Mouse (Mus musculus) cerebellum, postnatal 10 days (tissue): ENCODE data around the gene Zfp108.
A peak's percentile ranks its signal among the peaks of the same experiment; 100 is the strongest.
"Not testable (repeated sequence)": the region's sequence is repeated elsewhere in the genome, so short reads cannot be mapped to it uniquely, and the experiment has no call there.

Experiments used
- DNase-seq, 2 experiments: peaks; one replicate each; pipeline ENCODE4 v3.0.0; 2021; ENCODE audit warnings: mixed read lengths in 2 of 2

Zfp108 gene

GRCm38 (mm10) chr7:24254633-24255474 is at the start of gene Zfp108:
TSS of gene Zfp108 (plus strand) at chr7:24254794.
- DNase-seq, result peak; percentile 88 to 90

GRCm38 (mm10) chr7:24207488-24208261 is 46.9 kb upstream of the Zfp108 start:
- peak; percentile 82 to 83 for DNase-seq

GRCm38 (mm10) chr7:24208282-24208886 is 46.2 kb upstream of the Zfp108 start:
- DNase-seq, result peak in 1 of 2 experiments; percentile 16

- DNase-seq, result no peak
Observed at GRCm38 (mm10) chr7:24210296-24210695, 44.3 kb upstream of the Zfp108 start.

DNA sequence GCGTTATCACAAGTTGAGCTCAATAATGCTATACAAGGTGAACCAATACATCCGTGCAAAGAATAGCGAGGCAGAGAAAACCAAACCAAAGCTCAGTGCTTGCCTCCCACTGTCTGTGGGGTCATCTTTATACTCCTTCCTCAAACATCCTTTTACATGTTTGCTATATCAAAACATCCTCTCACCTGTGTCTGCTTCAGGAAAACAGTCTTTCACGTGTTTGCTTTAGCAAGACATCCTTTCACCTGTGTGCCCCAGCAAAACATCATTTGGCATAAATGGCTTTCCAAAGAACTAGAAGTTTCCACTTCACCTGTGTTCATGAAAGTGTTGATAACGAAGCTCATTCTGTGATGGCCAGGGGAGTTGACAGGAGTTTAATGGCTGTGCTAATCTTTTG is 43.3 kb upstream of the Zfp108 start, which contains the start of gene Zfp111:
Gene Zfp111 (minus strand): TSS at position 101 of the 400 bp plus-strand sequence.
- DNase-seq, result no peak

DNA sequence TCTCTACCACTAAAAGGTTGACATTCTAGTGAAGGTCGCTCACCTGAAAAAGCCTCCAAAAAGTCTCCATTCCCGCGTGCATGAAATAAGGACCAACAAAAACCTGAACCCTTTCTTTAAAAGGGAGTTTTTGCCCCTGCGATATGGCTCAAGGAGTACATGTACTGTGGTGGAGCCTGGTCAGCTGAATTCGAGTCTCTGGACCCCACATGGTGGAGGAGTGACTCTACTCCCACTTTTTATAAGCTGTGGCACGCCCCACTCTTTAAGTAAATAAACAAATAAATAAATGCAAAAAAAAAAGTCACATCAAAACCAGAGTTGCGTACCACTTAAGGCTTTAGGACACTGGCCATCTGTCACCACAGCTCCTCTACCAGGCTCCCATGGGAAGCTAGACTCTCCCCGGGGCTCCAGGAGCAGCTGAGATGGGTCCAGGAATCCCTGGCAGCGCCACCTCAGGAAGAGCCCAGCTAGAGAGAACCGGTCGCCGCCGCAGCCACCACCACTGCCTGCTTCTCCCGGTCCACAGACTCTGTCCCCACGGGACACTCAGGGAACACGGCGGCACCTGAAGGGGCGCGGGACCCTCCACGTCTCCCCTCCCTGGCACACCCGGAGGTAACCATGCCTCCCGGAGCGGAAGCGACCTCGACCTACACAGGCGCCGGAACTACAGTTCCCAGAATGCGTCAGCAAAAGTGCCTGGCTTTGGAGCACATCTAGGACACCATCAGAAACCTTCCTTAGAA is 17.4 kb upstream of the Zfp108 start, which contains the start of gene Zfp109:
Gene Zfp109 (minus strand): TSS at position 521 of the 752 bp plus-strand sequence.
- DNase-seq, result peak; percentile 68 to 76

DNA sequence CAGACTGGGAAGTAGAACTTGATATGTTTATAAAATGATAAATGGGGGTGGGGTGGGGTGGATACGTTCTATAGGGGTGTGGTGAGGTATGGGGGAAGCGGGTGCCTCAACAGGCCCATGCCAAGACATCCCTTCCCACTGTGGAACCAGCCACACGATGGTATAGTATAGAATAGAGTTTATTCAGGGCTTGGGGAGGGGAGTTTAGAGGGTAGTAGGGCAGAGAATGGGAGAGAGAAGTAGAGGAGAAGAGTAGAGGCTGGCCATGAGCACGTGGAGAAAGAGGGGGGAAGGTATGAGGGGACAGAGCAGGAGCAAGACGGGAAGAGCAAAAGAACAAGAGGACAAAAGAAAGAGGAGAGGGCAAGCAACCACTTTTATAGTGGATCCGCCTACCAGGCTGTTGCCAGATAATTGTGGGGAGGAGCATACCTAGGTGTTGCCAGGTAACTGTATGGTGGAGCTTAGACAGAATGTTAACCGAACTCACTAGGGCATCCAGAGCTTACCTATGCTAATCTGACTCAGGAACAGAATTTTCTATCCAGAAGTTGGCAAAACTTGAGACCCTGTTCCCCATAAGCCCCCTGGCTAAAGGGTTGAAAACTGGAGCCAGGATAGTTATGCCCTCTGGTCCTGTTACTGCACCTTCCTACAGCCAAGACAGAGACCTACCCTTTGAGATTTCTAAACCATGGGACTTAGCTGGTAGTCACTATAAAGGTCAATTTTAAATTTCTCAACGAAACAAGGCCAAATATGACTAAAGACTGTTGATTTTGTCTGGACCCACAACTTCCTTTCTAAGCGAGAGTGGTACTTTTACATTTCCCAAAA is 597 bp upstream of the Zfp108 start:
- DNase-seq, result peak; percentile 12 to 20

DNA sequence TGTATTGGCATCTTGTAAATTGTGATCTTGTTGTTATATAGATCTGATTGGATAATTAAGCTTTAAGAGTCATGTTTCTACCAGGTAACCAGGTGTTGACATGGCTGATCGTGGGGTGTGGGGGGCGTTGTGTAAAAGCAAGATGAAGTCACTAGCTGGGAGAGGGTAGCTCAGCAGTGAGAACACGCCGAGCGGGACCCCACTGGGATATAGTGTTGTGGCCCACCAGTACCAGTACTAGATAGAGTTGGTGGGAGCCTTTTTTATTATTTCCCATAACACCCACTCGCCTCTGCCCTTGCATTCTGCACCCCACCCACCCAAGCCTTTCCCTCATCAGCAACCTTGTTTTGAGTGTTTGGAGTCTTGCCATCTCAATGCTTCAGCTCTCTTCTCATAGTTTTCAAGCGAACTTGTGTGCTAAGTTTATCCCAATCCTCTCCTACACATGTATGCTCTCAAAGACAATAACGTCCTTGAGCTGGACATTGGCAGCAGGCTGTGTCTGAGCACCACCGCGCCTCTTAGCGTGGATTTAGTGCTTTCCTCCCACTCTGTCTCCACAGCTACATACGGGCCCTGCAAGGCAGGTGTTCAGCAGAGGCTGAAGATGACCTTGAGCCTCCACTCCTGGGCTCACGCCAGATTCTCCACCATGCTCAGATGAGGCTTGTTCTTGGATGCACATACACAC is 4.9 kb downstream of the Zfp108 start:
- DNase-seq, result no peak

DNA sequence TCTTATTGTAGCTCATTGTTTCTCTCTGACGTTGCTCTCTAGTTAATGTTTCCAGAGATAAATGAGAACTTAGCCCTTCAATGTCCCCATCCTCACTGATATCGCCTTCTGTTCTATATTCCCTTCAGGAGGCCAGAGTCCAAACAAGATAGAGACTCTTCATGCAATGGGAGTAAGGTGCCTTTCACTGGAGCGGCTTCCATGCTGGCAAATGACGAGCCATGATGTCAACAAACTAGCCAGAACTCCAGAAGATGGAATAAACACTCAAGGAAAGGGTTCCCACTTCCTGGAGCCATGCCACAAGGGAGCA is 5.4 kb downstream of the Zfp108 start:
- no peak for DNase-seq

GRCm38 (mm10) chr7:24268176-24269155 is 13.9 kb downstream of the Zfp108 start:
- DNase-seq, result no peak

DNA sequence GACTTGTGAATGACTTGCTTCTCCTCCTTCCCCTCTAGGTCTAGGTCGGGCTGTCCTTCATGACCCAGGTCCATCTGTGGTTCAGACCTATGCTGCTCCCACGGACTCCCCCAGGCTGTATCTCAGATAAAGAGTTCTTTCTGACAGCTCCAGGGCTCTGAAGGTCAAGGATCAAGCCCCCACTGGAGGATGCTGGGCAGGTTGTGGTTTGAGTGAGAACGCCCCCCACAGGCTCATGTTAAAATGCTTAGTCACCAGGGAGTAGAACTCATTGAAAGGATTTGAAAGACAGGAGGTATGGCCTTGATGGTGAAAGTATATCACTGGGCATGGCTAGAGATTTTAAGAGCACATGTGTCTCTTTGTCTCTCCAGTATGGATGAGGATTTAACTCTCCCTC is 14.7 kb downstream of the Zfp108 start:
- DNase-seq, result peak in 1 of 2 experiments; percentile 15

- peak in 1 of 2 experiments; percentile 18 for DNase-seq
Observed at GRCm38 (mm10) chr7:24269667-24270287, 15.2 kb downstream of the Zfp108 start.

DNA sequence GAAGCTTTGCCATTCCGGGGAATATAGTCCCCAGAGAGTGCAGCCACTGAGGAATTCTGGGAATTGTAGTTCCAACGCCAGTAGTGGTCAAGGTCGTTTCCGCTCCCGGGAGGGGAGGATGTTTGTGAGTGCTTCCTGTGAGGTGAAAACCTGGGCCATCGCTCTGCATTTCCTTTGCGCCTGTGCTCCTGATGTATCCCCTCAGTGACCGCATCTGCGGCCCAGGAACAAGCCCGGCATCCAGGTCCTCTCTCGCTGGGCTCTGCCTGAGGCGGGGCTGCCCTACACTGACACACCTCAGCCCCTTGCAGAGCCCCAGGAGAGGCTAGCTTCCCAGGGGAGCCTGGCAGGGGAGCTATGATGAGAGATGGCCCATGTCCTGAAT is 15.7 kb downstream of the Zfp108 start, which contains the start of gene Zfp93:
Gene Zfp93 (plus strand): TSS at position 133 of the 385 bp plus-strand sequence.
- peak; percentile 89 to 90 for DNase-seq

DNA sequence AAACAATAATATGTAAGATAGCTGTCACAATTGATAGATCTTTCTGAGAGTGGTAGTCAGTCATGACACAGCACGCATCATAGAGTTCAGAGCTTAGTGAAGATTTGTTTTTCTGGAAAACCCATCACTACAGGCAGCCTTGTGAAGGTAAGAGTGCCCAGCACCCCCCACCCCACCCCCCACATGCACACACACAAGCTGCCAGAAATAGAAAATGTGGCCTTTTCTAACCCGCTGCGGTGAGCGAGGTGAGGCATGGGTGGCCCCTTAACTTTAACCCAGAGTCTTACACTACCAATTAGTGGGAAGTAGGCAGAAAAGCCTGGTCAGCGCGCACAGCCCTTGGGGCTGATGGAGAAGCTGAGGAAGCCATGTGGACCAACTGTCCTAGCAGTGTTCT is 16.6 kb downstream of the Zfp108 start:
- no peak for DNase-seq

GRCm38 (mm10) chr7:24274456-24274855 is 19.9 kb downstream of the Zfp108 start:
- no peak for DNase-seq

DNA sequence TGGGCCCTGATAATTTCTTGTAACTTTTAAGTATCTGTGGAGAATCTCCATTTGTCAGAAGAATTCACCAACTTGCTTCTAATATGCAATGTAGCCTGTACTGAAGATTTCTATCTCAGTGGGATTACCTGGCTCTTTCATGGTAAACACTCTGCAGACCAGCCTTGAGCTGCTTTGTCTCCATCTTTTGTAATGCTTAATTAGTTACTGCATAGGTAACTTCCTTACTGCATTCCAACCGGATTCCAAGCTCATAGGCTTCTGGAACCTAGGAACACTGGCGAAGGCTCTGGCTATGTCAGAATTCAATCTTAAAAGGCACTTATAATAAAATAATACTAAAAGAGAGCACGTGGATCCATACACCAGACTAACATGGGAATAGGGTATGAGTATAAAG is 24.2 kb downstream of the Zfp108 start:
- not testable (repeated sequence) for DNase-seq

DNA sequence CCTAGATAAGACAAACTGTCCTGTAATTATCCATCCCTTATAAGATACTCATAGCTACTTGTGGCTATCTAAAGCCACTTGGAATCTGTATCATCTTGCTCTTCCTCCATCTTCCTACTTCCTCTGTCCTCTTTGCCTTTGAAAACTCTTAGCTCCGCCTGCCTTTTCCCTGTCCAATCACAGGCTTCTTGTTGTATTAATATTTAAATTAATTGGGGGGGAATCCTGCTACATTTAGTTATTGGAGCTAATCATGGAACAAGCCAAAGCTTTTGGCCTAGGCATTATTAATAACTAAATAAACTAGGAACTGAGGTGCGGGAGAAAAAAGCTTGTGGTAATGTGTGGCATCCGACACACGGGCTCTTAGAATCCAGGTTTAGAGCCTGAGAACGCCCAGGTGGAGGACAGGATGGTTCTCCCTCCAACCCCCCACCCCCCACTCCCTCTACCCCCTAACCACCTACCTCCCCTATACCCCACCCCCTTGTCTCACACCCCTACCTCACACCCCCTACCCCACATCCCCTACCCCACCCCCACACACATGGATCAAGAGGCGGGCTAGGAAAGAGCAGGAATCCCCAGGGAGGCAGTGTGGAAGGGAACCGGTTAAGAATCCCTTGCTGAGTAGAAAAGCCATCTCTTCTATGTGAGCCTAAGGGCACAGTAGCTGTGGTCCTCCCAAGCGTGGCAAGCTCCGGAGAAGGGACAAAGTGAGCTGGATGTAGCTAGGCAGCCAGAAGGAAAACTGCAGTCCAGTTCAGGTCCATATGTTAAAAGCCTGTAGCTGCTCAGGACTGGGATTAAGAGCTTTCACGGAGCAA is 25.6 kb downstream of the Zfp108 start:
- no peak for DNase-seq

DNA sequence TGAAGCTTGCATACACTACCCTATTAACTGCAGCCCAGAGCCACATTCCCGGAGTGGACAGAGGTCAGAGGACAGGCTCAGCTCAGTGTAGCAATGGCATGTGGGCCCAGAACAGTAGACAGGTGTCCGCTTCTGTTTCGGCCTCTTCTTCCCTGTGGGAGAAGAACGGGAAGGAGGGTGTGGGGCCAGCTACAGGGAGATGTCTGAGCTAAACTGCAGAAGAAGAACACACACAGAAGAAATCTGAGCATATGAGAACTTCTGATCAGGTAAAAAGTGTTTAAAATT is 26.2 kb downstream of the Zfp108 start:
- no peak for DNase-seq

- DNase-seq, result no peak
Observed at GRCm38 (mm10) chr7:24286090-24286489, 31.5 kb downstream of the Zfp108 start.
